Mouse (Mus musculus): Measurements from ENCODE around the gene Glb1.
A peak's percentile ranks its signal among the peaks of the same experiment; 100 is the strongest.
"Not testable (repeated sequence)": the region's sequence is repeated elsewhere in the genome, so short reads cannot be mapped to it uniquely, and the experiment has no call there.

Glb1 gene

DNA sequence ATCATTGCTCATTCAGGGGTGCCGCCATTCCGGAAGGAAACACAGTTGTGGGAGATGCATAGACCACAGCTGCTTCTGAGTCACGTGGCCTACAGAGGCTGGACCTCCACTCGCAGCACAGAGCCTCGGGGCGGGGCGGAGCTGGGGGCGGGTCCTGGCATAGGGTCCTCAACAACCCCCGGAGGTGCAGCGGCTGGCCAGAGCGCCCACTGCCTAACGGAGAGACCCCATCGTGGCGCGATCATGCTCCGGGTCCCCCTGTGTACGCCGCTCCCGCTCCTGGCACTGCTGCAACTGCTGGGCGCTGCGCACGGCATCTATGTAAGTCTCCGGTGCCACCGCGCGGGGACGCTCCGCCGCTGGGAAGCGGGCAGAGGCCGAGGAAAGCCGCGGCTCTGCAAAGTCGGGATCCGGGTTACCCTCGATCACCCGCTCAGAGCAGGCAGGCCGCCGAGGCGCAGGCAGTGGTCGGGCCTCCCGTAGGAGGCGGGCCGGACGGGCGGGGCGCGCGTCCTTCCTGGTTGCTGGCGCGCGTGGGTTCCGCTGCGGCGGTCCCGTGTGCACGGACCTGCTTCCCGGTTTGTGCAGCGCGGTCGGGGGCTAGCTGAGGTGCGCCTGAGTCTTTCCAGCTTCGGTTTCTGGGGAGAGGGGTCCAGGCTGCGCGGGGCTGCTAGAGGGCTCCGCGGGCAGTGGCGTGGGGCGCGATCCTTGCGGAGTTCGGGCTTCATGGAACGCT is at the start of gene Glb1, which contains the start of gene Tmppe:
TSS of gene Glb1 (plus strand) at position 128 of the 736 bp plus-strand sequence.
TSS of gene Tmppe (plus strand) at position 157 of the 736 bp plus-strand sequence.
- DNase-seq (ENCODE audit: extremely low spot score, low read depth, low spot score) = peak; percentile 69

DNA sequence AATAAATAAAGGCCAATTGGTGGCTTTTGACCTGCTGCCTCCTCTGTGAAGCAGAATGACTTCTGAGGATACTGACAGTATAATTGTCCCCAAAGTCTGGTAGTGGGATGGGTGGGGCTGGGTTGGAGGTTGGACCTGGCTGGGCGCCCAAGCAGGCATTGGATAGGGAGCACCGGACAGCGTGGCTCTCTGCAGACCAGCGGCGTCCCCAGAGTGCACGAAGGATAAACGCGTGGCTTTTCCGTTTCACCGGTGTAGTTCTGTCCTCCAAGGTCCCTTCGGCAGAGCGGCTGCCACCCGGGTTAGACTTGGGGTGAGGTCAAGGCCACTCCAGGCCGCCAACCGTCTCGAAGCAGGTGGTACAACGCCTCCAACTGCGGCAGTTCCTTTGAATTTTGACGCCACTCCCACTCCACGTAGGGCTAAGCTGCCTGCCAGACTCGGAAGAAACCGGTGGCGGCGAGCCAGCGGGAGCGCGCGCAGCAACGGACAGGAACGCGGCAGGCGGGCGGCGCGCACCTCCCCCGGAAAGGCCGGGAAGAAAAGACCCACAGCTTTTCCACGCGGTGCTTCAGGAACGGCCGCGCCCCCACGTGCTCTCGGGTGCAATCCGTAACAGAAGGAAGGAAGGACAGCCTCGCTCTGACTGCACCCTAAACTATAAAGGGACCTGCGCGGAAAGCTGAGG is 32.9 kb upstream of the Glb1 start:
- DNase-seq (ENCODE audit: extremely low spot score, low read depth, low spot score) = no peak

DNA sequence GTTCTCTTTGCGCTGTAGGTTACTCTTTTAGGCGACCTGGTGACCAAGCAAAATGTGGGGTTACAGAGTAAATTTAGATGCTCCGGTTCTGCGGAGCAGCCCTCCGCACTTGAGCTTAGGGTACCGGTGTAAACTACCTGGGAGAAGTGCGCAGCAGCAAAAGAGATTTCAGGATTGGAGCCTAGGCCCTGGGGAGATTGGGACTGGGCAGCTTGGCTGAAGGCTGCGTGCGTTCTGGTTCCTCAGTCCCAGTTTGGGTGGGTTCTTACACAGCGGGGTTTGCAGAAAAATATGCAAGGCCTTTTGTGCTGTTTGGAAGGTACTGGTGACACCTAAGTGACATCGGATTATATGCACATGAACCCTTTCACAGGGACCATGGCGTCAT is 32.4 kb upstream of the Glb1 start:
- DNase-seq (ENCODE audit: extremely low spot score, low read depth, low spot score) = no peak

DNA sequence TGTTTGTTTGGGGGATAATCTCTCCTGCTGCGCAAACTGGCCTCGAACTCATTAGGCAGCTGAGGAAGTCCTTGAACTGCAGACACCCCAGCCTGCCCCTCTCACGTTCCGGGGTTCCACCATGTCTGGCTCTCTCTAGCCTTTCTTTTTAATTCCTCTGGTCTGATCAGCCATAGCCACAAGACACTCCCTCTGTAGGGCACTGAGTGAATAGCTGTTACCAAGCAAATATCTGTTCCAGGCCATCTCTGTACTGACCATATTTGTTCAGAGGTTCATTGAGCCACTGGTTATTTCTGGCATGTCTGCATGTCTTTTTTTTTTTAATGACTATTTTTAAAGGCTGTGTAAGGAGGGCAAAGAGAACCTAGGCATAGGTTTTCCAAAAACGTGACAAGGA is 31.5 kb upstream of the Glb1 start:
- not testable (repeated sequence) for DNase-seq (ENCODE audit: extremely low spot score, low read depth, low spot score)

DNA sequence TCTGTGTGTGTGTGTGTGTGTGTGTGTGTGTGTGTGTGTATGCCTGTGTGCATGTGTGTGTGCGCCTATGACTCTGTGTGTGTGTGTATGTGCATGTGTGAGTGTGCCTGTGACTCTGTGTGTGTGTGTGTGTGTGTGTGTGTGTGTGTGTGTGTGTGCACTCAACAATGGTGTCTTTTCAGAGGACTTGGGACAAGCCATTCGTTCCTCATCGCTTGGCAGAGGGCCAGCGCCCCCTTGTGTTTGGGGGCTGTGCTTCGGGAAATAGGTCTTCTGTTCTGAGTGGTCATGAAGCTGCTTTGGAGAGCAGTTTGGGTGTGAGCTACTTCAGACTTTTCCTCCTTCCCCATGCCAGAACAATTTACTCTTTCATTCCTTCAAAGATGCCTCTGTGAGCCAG is 29.2 kb upstream of the Glb1 start:
- not testable (repeated sequence) for DNase-seq (ENCODE audit: extremely low spot score, low read depth, low spot score)

DNA sequence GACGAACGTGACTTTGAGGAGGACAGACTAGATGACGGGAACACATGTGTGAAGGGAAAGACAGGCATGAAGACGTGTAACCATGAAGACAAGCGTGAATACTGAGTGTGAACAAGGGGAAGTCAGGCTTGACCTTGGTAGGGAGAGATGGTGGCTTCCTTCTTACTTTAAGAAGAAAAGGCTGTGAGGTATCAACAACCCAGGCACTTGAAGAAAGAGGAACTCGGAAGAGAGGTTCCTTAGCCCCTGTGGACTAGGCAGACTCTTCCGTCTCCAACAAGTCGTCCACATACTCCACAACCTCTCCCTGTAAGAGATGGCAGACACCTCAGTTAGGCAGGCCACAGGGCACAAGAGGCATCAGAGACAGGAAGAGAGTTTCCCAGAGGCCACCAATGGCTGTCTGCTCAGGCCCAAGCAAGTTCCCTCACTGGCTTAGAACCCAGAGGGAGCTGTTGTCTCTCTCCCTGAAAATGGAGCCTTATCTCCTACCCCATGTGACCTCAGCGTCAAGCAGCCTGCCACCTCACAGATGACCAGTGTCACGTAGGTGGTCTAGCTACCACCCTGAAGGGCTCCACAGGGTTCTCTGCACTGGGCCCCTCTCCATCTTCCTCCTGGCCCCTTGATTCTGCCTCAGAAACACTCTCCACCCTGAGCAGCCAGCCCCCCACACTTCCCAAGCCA is 25.5 kb upstream of the Glb1 start:
- no peak for DNase-seq (ENCODE audit: extremely low spot score, low read depth, low spot score)

DNA sequence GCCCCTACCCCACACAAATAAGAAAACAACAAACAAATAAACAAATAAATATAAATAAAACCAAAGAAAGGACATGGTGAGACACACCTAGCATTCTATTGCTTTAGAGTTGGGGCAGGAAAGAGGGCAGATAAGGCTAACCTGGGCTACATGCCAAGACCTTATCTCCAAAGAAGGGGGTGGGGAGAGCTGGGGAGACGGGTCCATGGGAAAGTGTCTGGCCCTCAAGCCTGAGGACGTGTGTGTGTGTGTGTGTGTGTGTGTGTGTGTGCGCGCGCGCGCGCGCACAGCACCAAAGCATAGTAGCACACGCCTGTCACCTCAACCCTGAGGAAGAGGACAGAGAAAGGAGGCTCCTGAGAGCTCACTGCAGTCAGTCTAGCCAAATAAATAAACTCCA is 23.7 kb upstream of the Glb1 start:
- no peak for DNase-seq (ENCODE audit: extremely low spot score, low read depth, low spot score)

DNA sequence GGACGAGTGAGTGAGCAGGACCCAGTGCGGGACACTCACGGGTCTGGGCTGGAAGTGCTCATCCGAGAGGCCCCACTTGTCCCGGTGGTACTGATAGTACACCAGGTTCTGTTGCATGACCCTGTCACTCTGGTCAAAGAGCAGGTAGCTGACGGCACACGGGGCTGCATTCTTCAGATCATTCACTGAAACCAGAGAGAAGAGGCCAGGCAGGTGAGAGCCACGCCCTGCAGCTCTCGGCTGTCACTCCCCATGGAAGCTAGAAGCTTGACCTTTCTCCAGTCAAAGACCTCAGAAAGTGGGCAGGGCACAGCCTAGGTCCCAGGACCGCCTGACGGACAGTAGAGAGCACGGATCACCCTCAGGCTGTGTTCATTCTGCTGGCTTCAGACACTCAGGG is 21.0 kb upstream of the Glb1 start:
- no peak for DNase-seq (ENCODE audit: extremely low spot score, low read depth, low spot score)

DNA sequence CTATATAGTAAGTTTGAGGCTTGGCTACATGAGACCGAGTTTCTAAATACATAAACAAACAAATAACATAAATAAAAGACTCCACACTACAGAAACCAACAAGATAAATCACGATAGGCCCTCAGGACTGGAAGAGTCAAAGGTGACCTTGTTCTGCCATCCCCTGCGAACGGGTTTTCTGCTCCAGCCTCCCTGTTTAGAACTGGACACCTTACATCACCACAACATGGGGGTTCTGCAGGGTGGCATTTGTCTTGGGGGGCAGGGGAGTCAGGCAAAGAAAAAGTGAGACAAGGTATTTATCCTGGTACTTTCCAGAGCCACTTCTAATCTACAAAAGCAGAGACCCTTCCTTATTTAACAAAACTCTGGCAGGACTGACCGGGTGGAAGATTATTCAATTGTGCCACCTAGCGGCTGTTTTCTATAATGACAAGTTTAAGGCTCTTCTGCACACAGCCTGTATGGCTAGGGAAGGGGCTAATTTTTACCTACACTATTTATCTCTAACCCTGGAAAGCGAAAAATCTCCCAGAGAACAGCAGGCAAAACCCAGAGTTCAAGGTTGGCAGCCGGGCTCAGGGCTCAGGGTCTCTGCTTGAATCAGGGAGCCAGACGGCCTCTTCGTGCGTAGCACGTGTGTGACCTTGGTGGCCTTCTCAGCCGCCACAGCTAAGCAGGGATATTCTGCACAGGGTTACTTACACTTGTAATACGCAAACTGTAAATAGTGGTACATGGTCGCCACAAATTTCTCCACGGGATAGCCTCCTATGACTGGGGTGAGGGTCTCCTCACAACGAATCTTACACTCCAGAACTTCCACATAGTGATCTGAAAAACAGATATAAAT is 19.8 kb upstream of the Glb1 start:
- DNase-seq (ENCODE audit: extremely low spot score, low read depth, low spot score) = no peak

DNA sequence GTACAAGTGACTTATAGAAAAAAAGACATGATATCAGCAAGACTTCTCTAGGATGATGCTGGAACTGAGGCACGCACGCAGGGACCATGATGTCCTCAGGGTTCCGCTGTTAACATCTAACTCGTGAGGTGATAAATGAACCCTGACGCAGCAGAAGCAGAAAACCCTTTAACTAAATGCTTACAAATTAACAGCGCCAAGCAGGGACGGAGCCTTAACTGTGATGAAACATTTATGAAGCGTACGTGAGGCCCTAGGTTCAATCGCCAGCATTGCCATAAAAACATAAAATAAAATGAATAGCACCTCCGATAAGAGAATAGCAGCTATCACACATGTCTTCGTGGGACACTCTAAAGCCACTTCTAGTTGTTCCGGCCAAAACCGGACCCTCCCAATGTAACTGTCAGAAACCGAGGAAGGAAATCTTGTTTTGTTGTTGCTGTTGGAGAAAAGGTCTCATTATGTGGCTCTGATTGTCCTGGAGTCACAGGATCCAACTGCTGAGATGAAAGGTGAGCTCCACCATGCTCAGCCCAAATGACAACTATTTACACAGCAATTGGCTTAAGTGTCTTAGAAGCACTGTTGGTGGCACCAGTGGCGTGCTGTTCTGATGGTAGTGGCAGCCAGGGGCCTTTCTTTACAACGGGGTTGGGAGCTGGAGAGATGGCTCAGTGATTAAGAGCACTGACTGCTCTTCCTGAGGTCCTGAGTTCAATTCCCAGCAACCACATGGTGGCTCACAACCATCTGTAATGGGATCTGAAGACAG is 17.8 kb upstream of the Glb1 start:
- DNase-seq (ENCODE audit: extremely low spot score, low read depth, low spot score) = no peak

DNA sequence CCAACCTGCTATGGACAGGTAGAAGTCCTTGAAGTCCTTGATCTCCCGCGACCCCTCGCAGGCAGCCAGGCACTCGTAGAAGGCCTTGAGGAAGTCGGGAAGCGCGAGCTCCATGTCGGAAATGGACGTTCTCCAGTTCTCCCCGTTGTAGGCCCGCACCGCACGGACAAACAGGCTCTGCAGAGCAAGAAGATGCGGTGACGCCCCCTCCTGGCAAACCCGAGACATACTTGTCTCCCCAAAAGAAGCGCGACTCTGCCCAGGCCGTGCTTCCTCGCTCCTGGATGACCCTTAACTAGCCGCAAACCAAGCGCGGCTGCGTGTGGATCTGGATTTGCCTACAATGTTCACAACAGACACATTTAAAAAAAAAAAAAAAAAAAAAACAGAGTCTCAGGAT is 16.2 kb upstream of the Glb1 start:
- DNase-seq (ENCODE audit: extremely low spot score, low read depth, low spot score) = no peak

DNA sequence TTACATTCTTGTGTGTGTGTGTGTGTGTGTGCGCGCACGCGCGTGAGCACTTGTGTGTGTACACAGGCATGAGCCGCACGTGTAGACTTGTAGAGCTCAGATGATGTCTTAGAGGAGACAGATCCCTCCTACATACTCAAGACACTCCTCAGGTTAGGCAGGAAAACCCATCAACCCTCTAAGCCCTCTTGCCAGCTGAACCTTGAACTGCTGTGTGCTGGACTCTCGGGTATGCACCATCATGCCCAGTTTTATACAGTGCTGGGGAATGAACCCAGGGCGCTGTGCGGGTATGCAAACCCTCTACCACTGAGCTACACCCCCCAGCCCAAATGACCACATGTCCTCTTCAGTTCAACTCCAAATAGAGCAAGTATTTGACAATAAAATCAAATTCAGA is 15.7 kb upstream of the Glb1 start:
- DNase-seq (ENCODE audit: extremely low spot score, low read depth, low spot score) = no peak

DNA sequence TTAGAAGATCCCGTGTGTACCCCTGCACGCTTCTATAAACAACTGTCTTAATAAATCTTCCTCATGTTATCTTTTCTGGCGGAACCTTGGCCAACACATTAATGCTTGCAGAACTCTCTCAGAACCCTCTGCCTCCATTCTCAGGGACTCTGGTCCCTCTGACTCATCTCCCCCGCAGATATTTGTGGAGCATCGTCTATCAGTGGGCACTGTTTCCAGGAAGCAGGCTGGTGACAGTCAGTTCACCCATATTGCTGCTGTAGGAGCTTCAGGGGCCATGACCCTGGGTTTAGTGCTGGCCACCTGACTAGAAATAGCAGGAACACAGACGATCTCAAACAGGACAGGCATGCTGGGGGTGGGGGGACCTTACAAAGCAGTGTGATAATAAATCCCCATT is 13.8 kb upstream of the Glb1 start:
- DNase-seq (ENCODE audit: extremely low spot score, low read depth, low spot score) = no peak

DNA sequence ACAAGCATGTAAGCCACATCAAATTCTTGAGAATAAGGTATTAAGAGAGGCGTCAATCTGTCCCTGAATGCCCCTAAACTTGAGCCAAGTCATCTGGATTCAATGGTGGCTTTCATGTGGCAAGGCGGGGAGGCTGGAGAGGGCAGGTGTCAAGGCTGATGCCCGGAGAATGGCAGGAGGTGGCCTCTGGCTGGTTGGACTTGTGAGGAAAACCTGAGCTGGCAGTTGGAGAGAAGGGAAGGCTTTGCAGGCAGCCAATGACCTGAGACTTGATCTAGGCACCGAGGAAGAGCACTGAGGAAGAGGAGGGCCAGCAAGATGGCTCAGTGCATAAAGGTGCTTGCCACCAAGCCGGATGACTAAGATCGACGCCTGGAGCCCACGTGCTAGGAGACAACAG is 12.6 kb upstream of the Glb1 start:
- DNase-seq (ENCODE audit: extremely low spot score, low read depth, low spot score) = no peak

DNA sequence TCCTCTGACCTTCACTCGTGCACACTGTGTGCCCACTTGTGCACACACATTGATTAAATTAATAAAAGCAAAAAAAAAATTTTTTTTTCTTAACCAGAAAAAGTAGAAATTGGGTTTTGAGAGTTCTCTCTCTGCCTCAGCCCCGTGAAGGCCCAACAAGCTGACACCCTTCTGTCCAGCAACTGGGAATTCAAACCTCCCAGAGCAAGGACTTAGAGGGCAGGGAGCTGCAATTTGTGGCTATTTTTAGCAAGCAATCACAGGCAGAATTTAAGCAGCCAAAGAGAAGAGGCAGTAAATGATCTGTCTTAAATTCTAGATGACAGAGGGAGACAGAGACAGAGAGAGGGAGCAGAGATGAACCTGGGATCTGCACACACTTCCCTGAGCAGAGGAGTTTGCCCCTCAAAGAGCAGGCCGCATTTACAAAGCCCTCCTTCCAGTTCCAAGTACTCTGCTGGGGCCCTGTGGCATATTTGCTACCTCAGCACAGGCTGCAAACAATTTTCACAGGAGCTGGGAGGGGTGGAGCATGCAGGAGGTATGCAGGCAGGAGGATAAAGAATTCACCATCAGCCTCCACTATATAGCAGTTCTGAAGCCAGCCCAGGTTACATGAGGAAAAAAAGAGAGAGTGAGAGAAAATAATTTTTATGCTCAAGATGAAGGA is 12.0 kb upstream of the Glb1 start:
- no peak for DNase-seq (ENCODE audit: extremely low spot score, low read depth, low spot score)

DNA sequence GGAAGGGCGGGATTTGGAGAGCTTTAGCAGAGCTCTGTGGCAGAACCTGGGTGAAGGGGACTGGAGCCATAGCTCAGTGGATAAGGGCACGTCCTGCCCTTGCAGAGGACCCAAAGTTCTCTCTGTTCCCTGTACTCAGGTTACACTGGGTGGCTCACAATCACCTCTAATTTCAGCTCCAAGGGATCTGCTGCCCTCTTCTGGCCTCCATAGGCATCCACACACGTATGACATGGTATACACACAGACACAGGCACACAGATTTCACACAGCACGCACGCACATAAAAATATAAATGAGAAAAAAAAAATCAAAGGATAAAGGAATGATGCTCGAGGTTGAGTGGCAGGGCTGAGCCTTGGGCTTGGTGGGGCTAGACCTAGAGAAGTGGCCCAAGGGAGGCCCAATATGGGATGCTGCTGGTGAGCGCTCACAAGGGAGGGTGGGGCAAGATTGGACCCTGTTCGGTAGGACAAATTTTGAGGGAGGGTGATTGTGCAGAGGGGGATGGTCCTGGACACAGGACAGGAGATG is 11.4 kb upstream of the Glb1 start:
- DNase-seq (ENCODE audit: extremely low spot score, low read depth, low spot score) = no peak

DNA sequence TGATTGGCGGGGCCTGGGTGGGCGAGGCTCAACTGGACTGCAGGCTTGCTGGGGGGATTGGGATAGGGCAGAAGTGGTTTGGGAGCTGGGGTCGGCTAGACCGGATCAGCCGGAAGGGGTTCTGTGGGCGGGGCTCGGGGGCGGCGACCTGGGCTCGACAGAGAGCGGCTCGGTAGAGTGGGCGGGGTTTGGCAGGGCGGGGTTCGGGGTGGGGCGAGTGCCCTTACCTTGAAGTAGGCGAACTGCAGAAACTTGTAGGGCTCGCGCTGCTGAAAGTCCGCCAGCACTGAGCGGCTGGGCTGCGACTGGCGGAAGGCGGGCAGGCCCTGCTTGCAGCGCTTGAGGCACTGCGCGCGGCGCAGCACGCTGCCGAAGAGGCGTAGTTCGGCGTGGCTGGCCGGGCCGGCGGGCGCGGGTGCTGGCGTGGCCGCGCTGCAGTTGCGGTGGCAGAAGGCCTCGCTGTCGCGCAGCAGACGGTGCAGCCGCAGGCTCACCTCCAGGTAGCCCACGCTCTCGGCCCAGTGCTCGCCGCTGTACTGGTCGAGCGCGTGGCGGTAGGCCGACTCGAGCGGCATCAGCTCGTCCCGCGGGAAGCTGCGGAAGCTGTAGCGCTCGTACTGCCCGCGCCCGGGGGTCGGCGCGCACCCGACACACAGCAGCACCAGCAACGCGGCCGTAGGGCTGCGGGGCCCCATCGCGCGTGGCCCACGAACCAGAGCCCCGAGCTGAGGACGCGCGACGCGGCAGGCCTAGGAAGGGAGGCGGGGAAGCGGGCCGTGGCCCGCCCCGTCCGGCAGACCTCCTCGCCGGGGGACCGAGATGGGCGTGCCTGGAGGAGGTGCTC is 10.7 kb upstream of the Glb1 start, which contains the start of gene Crtap:
TSS of gene Crtap (minus strand) at position 771 of the 844 bp plus-strand sequence.
- no peak for DNase-seq (ENCODE audit: extremely low spot score, low read depth, low spot score)

DNA sequence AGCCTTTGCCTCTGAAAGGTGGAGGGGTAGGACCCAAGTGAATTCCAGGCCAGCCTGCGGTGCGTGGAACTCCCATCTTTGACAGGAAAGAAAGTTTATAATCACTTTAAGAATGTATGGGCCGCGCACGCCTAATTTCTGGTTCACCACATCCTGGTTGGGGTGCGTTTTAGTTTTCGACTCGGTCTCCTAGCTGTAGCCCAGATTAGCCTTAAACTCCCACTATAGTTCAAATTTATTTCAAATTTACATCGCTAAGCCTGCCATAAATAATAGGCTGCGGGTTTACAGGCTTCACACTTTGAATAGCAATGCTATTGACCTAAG is 10.2 kb upstream of the Glb1 start:
- DNase-seq (ENCODE audit: extremely low spot score, low read depth, low spot score) = no peak

DNA sequence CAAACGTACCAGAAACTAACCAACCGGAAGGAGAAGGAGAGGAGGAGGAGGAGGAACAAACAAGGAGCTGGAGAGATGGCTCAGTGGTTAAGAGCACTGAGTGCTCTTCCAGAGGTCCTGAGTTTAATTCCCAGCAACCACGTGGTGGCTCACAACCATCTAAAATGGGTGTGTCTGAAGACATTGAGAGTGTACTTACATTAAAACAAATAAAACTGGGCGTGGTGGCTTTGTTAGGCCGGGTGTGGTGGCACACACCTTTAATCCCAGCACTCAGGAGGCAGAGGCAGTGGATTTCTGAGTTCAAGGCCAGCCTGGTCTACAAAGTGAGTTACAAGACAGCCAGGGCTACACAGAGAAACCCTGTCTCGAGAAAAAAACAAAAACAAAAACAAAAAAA is 6.7 kb upstream of the Glb1 start:
- DNase-seq (ENCODE audit: extremely low spot score, low read depth, low spot score) = not testable (repeated sequence)

All from hindlimb bud, embryonic 11.5 days (tissue).